Mouse (Mus musculus): ENCODE measurements at regions not wholly inside any gene's neighbourhood (a gene's known extent, or its start where the extent isn't known, plus 50 kb on each side); places are given as distances from the start of the nearest gene placed in this dataset.

DNA sequence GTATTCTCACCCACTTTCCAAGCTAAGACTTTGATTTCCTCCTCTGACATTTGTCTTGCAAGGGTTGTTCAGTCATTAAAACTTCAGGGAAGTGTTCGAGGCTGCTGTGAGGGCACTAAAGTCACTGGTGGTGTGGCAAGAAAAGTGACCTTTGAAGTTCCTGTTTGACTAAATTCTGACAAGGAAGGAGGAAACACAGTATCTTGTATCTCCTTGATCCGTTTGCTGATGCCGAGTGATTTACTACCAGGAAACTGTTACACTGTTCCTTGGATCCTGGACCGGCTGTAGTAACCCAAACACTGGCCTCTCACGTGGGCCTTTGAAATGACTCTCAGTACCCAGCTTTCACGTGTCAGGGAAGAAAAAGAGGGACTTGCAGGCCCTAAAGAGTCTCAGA lies 53.5 kb upstream of the Ralgapa2 start:
- no peak for DNase-seq (ENCODE audit: low spot score)

- DNase-seq (ENCODE audit: low spot score), result no peak
Measured at GRCm38 (mm10) chr2:146568171-146568842, 56.2 kb upstream of the Ralgapa2 start.

DNA sequence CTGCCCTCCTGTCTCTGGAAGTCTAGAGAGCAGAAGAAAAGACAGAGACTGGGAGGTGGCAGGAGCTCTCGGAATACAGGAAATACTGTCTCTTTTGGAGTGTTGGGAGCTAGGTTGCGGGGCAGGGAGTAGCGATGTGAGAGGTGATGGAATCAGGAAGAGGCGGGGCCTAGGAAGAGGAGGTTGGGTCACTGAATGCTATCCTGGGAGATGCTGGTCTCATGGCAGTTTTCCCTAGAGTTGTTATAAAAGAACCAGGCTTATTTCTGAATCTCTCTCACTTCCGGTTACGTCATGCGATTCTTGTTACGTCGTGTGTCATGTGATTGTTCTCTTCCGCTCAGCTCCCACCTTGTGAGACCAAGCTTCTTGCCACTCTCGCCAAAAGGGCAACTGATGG lies 58.9 kb upstream of the Ralgapa2 start:
- DNase-seq (ENCODE audit: low spot score), result no peak

GRCm38 (mm10) chr2:146571857-146572256 lies 59.7 kb upstream of the Ralgapa2 start:
- DNase-seq (ENCODE audit: low spot score), result no peak

DNA sequence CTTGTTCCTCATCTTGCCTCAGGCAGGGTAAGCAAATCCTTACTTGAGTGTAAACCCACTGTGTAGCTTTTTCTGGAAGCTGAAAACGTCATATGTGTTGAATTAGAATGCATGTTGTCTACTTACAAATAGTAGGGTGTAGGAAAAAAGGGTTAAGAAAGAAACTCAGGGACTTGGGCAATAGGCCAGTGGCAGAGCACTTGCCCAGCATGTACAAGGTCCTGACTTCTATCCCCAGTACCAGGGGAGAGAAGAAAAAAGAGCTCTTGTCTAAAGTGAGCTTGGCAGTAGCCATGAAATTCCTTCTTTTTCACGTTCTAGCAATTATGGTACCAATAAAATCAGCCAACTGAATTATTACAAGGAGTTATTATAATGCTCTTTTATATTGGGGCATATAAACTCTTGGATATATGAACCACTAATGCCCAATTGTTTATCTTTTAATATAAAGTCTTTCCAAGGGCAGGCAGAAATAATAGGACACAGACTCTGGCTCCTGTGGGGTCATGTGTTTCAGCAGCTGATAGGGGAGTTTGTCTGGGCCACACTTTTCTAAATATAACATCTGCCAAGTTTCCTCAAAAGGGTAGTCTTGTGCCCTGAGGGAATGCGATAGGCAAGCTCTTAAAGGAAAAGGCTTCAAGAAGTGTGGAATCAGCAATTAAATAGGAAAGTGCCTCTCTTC lies 63.6 kb upstream of the Ralgapa2 start:
- no peak for DNase-seq (ENCODE audit: low spot score)

GRCm38 (mm10) chr2:146576298-146576905 lies 64.3 kb upstream of the Ralgapa2 start:
- no peak for DNase-seq (ENCODE audit: low spot score)

- no peak for DNase-seq (ENCODE audit: low spot score)
Measured at GRCm38 (mm10) chr2:146577096-146577495, 65.0 kb upstream of the Ralgapa2 start.

GRCm38 (mm10) chr2:146581220-146581619 lies 69.1 kb upstream of the Ralgapa2 start:
- no peak for DNase-seq (ENCODE audit: low spot score)

GRCm38 (mm10) chr2:146583807-146584388 lies 71.8 kb upstream of the Ralgapa2 start:
- no peak for DNase-seq (ENCODE audit: low spot score)

- no peak for DNase-seq (ENCODE audit: low spot score)
Measured at GRCm38 (mm10) chr2:146586381-146586780, 74.2 kb upstream of the Ralgapa2 start.

DNA sequence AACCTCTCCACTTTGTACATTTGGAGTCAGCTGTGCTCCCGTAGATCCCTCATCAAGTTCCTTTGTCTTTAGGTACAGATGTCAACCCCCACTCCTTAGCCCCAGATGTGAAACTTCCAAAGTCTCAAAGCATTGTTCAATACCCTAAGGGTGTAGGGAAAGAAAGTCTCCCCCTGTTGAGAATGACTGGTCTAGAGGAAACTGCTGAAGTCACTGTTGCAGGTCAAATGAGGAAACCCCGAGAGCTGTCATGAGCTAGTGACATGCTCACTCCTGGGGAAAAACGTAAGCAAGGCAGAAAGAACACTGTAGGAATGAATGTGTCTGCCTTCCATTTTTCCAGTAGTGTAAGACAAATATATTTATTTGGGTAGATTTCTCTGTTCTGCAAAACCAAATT lies 74.8 kb upstream of the Ralgapa2 start:
- no peak for DNase-seq (ENCODE audit: low spot score)

GRCm38 (mm10) chr2:146589860-146590259 lies 77.7 kb upstream of the Ralgapa2 start:
- no peak for DNase-seq (ENCODE audit: low spot score)

- DNase-seq (ENCODE audit: low spot score), result no peak
Measured at GRCm38 (mm10) chr2:146593291-146593690, 81.1 kb upstream of the Ralgapa2 start.

GRCm38 (mm10) chr2:146594212-146594611 lies 82.1 kb upstream of the Ralgapa2 start:
- DNase-seq (ENCODE audit: low spot score), result no peak

- DNase-seq (ENCODE audit: low spot score), result no peak
Measured at GRCm38 (mm10) chr2:146595673-146596072, 83.5 kb upstream of the Ralgapa2 start.

- no peak for DNase-seq (ENCODE audit: low spot score)
Measured at GRCm38 (mm10) chr2:146606170-146606569, 94.0 kb upstream of the Ralgapa2 start.

GRCm38 (mm10) chr2:146610896-146611295 lies 98.8 kb upstream of the Ralgapa2 start:
- DNase-seq (ENCODE audit: low spot score), result no peak

GRCm38 (mm10) chr2:146611886-146612521 lies 99.9 kb upstream of the Ralgapa2 start:
- peak; percentile 38 for DNase-seq (ENCODE audit: low spot score)

DNA sequence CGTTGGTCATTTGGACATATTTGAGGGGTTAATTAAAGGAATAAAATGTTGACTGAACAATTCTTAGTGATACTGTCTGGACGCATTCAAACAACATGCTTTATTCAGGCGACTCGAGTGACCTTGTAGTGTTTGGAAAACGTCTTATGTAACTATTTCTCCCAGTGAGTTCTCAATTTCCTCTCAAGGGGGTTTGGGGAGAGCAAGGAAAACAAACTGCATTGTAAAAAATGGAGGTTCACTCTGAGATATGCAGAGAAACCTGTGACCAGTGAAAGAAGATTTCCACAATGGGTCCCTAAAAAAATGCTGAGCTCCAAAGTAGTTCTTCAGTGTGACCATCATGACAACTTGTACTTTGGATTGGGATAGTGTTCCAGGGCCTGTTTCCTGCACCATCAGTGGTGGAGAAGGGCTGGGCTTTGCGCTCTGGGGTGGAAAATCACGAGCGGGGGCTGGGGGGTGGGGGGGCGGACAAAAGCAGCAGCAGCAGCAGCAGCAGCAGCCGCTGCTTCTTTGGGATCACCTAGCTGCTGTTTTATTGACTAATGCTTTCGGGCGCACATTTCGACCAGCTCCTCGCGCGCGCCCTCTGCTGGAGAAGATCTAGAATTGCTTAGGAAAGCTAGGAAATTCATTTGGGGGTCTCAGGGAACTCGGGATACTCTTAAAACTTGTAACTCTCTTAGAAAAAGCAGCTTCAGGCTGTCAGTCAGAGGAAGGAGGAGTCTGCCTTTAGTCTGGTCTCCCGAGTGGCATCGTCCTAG lies 100.6 kb upstream of the Ralgapa2 start:
- peak; percentile 21 for DNase-seq (ENCODE audit: low spot score)

- no peak for DNase-seq (ENCODE audit: low spot score)
Measured at GRCm38 (mm10) chr2:146621167-146621566, 109.0 kb upstream of the Ralgapa2 start.

GRCm38 (mm10) chr2:146623052-146623451 lies 110.9 kb upstream of the Ralgapa2 start:
- no peak for DNase-seq (ENCODE audit: low spot score)

- no peak for DNase-seq (ENCODE audit: low spot score)
Measured at GRCm38 (mm10) chr2:146624207-146624606, 112.1 kb upstream of the Ralgapa2 start.
